Mouse (Mus musculus) midbrain, embryonic 12.5 days (tissue): Measurements from ENCODE around the gene Creg1. TPM values are rescaled to one million over a fixed set of nuclear protein-coding genes. Genes with fewer than 3 reads are reported as not detected.

Source experiments
- ATAC-seq: fragments of 200-750 bp; cut with Nextera tagmentation; 2 replicates; pipeline ENCODE4 v1.8.0; 2017; ENCODE audit warnings: low read depth, moderate TSS enrichment, moderate library complexity; ENCODE audit not compliant: low FRiP score
- H3K27ac ChIP-seq: fragments of 300-500 bp; sonication (generic); replicated peaks from 2 replicates; pipeline ENCODE4 v1.5.1; 2016; ENCODE audit warnings: mild to moderate bottlenecking
- H3K27me3 ChIP-seq: fragments of 300-500 bp; sonication (generic); 2 replicates; pipeline ENCODE4 v1.6.1; 2016; ENCODE audit warnings: mild to moderate bottlenecking
- H3K36me3 ChIP-seq: fragments of 300-500 bp; sonication (generic); 2 replicates; pipeline ENCODE4 v1.6.1; 2016
- H3K4me1 ChIP-seq: fragments of 300-500 bp; sonication (generic); 2 replicates; pipeline ENCODE4 v1.6.1; 2016
- H3K4me2 ChIP-seq: fragments of 300-500 bp; sonication (generic); replicated peaks from 2 replicates; pipeline ENCODE4 v1.6.1; 2016; ENCODE audit warnings: mild to moderate bottlenecking, moderate library complexity
- H3K4me3 ChIP-seq: fragments of 300-500 bp; sonication (generic); 2 replicates; pipeline ENCODE4 v1.5.1; 2016; ENCODE audit warnings: mild to moderate bottlenecking
- H3K9ac ChIP-seq: fragments of 300-500 bp; sonication (generic); replicated peaks from 2 replicates; pipeline ENCODE4 v1.6.1; 2016; ENCODE audit warnings: mild to moderate bottlenecking, moderate library complexity
- H3K9me3 ChIP-seq: fragments of 300-500 bp; sonication (generic); 2 replicates; pipeline ENCODE4 v1.6.1; 2016; ENCODE audit warnings: mild to moderate bottlenecking
- WGBS: fragments of 180-500 bp; shearing (Covaris S2); methylation state at CpG from one replicate; pipeline ENCODE4 v1.1.7; 2016; 5-methylcytosine and 5-hydroxymethylcytosine counted together
- polyA plus RNA-seq: library from polyadenylated mRNA; unstranded; fragments of >200 nt; fragmentation: Nextera tagmentation; extraction: Ambion mirVana; gene quantifications from 2 replicates; pipeline ENCODE4 v1.2.1, GENCODE M21; 2016

The Creg1 gene
- polyA plus RNA-seq, 1 experiment from 2014 or later = 31.6 TPM

DNA sequence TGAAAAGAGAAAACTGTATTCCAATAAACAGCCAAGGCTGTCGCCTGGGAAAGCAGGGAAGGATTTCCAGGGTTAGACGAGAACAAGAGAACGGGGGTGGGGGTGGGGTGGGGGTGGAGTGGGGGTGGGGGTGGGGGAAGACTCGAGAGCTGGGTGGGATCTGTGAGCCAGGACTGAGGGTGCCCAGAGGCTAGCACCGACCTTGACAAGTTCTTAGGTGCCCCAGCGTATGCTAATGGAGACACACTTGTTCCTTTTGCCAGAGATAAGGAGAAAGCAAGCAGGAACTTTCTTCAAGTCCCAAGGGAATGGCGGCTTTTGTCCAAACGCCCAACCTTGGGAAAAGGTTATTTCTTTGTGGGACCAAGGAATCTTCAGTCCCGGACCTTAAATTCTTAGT, 8.5 kb downstream of the Creg1 start:
- no peak overlapping the region; the same call in 1 of the 2 replicates for H3K4me3 ChIP-seq
- ATAC-seq = no peak
- H3K9ac ChIP-seq = no peak overlapping the region
- H3K9me3 ChIP-seq = no peaks in the 10 kb centered on the region
- H3K36me3 ChIP-seq = no peaks in the 10 kb centered on the region
- WGBS = 61% methylated on average over 8 of the region's 9 CpGs
- peak overlapping the region; percentile 11; the same call in 1 of the 2 replicates for H3K4me2 ChIP-seq
- peaks cover 24% of the 10 kb centered on the region for H3K27me3 ChIP-seq
- peaks cover 6% of the 10 kb centered on the region; the same call in 1 of the 2 replicates for H3K4me1 ChIP-seq
- no peak overlapping the region for H3K27ac ChIP-seq

GRCm38 (mm10) chr1:165775518-165776294, 12.2 kb downstream of the Creg1 start:
- Histone ChIP-seq H3K9me3 (no peaks in the 10 kb centered on the region), H3K4me2 (no peak overlapping the region), H3K4me3 (no peak overlapping the region), H3K9ac (no peak overlapping the region), H3K36me3 (no peaks in the 10 kb centered on the region), H3K27me3 (peaks cover 31% of the 10 kb centered on the region), H3K27ac (no peak overlapping the region), H3K4me1 (peaks cover 14% of the 10 kb centered on the region)
- 44% methylated on average over 19 of the region's 19 CpGs for WGBS
- ATAC-seq = no peak

DNA sequence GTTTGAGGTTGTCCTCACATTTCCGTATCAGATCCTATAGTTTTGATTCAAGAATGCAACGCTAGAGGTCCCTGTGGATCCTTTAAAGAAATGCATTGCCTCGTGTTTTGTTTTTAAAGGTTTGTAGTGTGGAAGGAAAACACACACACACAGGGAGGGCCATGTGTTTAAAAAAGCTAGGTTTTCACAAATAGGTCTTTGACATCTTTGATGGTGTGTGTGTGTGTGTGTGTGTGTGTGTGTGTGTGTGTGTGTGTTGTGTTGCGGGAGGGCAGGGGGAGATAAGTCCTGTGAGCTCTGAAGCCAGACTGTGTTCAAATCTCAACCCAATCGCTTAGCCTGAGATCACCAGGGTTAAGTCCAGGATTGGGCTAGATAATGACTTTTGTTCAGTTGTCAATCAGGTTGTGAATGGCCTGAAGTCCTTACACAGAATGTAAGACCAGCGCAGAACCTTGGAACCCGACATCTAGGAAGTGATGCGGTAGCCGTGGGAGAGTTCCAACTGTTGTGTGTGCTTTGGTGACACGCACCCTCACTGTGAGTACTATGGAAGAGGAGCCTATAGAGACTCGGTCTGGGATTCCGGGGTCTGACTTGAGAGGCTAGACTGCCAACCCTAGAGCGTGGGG, 16.5 kb downstream of the Creg1 start:
- H3K9ac ChIP-seq = peak overlapping the region; percentile 37; the same call in 1 of the 2 replicates
- H3K9me3 ChIP-seq = no peaks in the 10 kb centered on the region
- 2% methylated on average over 13 of the region's 13 CpGs for whole genome bisulfite sequencing
- H3K4me2 ChIP-seq = peak overlapping the region; percentile 54
- no peak overlapping the region for H3K27ac ChIP-seq
- H3K4me3 ChIP-seq = peak overlapping the region; percentile 34
- ATAC-seq = peak; percentile 74
- H3K27me3 ChIP-seq = peaks cover 39% of the 10 kb centered on the region
- no peaks in the 10 kb centered on the region for H3K36me3 ChIP-seq
- peaks cover 17% of the 10 kb centered on the region for H3K4me1 ChIP-seq

- under 1% methylated on average over 20 of the region's 20 CpGs for WGBS
- Histone ChIP-seq H3K4me1 (peaks cover 17% of the 10 kb centered on the region), H3K27ac (no peak overlapping the region), H3K4me3 (peak overlapping the region; percentile 34), H3K9ac (peak overlapping the region; percentile 37; the same call in 1 of the 2 replicates), H3K4me2 (peak overlapping the region; percentile 54), H3K36me3 (no peaks in the 10 kb centered on the region), H3K9me3 (no peaks in the 10 kb centered on the region), H3K27me3 (peaks cover 38% of the 10 kb centered on the region)
- peak; percentile 64; the same call in 1 of the 2 replicates for ATAC-seq
Measured at GRCm38 (mm10) chr1:165780586-165781111, 17.1 kb downstream of the Creg1 start.

DNA sequence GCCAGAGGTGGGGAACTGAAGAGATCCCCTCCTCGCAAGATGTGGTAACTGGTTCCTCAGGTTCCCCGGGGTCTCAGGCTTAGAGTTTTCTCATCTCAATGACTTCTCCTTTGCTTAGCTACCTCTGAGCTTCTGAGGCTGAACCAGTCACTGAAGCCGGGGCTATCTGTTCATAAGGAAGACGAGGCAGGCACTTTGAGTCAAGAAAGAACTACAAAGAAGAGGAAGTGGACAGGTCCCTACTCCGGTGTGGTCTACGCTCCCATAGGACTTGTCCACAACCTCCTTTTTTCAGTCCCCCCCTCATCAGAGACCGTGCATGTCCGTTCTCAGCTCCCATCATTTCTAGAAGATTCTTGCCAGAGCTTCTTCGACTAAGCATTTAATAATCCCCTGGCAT, 17.9 kb downstream of the Creg1 start:
- Histone ChIP-seq H3K9ac (no peak overlapping the region), H3K27me3 (peaks cover 33% of the 10 kb centered on the region), H3K4me2 (no peak overlapping the region), H3K9me3 (no peaks in the 10 kb centered on the region), H3K27ac (no peak overlapping the region), H3K4me1 (peaks cover 17% of the 10 kb centered on the region), H3K4me3 (no peak overlapping the region), H3K36me3 (no peaks in the 10 kb centered on the region)
- 83% methylated on average over 9 of the region's 9 CpGs for WGBS
- ATAC-seq = no peak

GRCm38 (mm10) chr1:165781911-165782310, 18.4 kb downstream of the Creg1 start:
- H3K9me3 ChIP-seq = no peaks in the 10 kb centered on the region
- peaks cover 28% of the 10 kb centered on the region for H3K27me3 ChIP-seq

GRCm38 (mm10) chr1:165786296-165786695, 22.8 kb downstream of the Creg1 start:
- Histone ChIP-seq H3K4me1 (no peaks in the 10 kb centered on the region), H3K36me3 (no peaks in the 10 kb centered on the region), H3K9ac (no peak overlapping the region), H3K9me3 (no peaks in the 10 kb centered on the region), H3K4me3 (no peak overlapping the region), H3K27me3 (peaks cover 28% of the 10 kb centered on the region), H3K27ac (no peak overlapping the region), H3K4me2 (0 out of 2 replicates have a peak overlapping the region, but pooled peaks have one; percentile 9)
- 43% methylated on average over 11 of the region's 11 CpGs for WGBS
- peak; percentile 50; the same call in 1 of the 2 replicates for ATAC-seq

More at GRCm38 (mm10) chr1:165781911-165782310, 18.4 kb downstream of the Creg1 start:
- WGBS = 90% methylated on average over 12 of the region's 12 CpGs
- Histone ChIP-seq H3K36me3 (no peaks in the 10 kb centered on the region), H3K4me2 (no peak overlapping the region), H3K9ac (no peak overlapping the region), H3K4me1 (peaks cover 12% of the 10 kb centered on the region), H3K27ac (no peak overlapping the region), H3K4me3 (no peak overlapping the region)
- no peak for ATAC-seq

GRCm38 (mm10) chr1:165788511-165788910, 25.0 kb downstream of the Creg1 start, which contains the start of gene Cd247:
Cd247 (plus strand) TSS chr1:165788681.
- no peak within 1 kb of the TSS for H3K4me3 ChIP-seq
- H3K4me2 ChIP-seq = no peak within 1 kb of the TSS
- H3K27me3 ChIP-seq = peaks cover 21% of the 10 kb centered on the region
- no peaks in the 10 kb centered on the region for H3K4me1 ChIP-seq
- ATAC-seq = no peak
- H3K27ac ChIP-seq = no peak within 1 kb of the TSS
- H3K36me3 ChIP-seq = no peaks in the 10 kb centered on the region
- H3K9me3 ChIP-seq = no peaks in the 10 kb centered on the region
- no peak within 1 kb of the TSS for H3K9ac ChIP-seq
- 68% methylated on average over 8 of the region's 8 CpGs for WGBS

GRCm38 (mm10) chr1:165789066-165789660, 25.6 kb downstream of the Creg1 start:
- peaks cover 21% of the 10 kb centered on the region for H3K27me3 ChIP-seq
- no peaks in the 10 kb centered on the region for H3K9me3 ChIP-seq
- H3K9ac ChIP-seq = no peak overlapping the region
- no peaks in the 10 kb centered on the region for H3K4me1 ChIP-seq
- no peaks in the 10 kb centered on the region for H3K36me3 ChIP-seq
- 89% methylated on average over 17 of the region's 17 CpGs for WGBS
- no peak overlapping the region for H3K4me2 ChIP-seq
- no peak overlapping the region for H3K4me3 ChIP-seq
- H3K27ac ChIP-seq = no peak overlapping the region
- no peak for ATAC-seq

DNA sequence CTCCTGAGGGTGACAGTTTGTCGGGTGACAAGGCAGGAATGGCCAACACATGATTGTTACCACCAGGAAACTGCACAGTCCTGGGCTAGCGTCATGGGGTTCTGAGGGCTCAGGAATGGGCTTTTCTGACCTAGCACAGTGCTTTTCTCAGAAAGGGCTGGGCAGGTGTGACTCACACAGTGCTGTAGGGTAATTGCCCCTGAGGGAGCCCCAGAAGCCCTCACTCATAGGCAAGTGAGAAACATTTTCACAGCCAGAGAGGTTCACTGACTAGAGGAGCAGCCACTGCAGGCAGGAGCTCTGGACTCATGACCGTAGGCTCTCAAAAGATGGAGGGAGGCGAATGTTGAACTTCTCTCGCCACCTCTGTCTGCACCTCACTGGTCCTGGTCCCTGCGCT, 26.4 kb downstream of the Creg1 start:
- 87% methylated on average over 6 of the region's 6 CpGs for WGBS
- Histone ChIP-seq H3K27me3 (peaks cover 21% of the 10 kb centered on the region), H3K4me2 (no peak overlapping the region), H3K27ac (no peak overlapping the region), H3K9me3 (no peaks in the 10 kb centered on the region), H3K9ac (no peak overlapping the region), H3K4me3 (no peak overlapping the region), H3K36me3 (no peaks in the 10 kb centered on the region), H3K4me1 (no peaks in the 10 kb centered on the region)
- no peak for ATAC-seq

- Histone ChIP-seq H3K36me3 (no peaks in the 10 kb centered on the region), H3K27ac (no peak overlapping the region), H3K4me2 (no peak overlapping the region), H3K9ac (no peak overlapping the region), H3K9me3 (no peaks in the 10 kb centered on the region), H3K27me3 (peaks cover 26% of the 10 kb centered on the region), H3K4me1 (no peaks in the 10 kb centered on the region), H3K4me3 (no peak overlapping the region)
- ATAC-seq = no peak
- 91% methylated on average over 17 of the region's 17 CpGs for WGBS
Measured at GRCm38 (mm10) chr1:165790461-165791210, 27.1 kb downstream of the Creg1 start.
